Mouse (Mus musculus) gastrocnemius, postnatal 36 days (tissue): ENCODE measurements around the gene Ing2. TPM values are rescaled to one million over a fixed set of nuclear protein-coding genes. Genes with fewer than 3 reads are reported as not detected.

Experiments
- DNase-seq, 2 experiments: peaks; one replicate each; pipeline ENCODE4 v3.0.0; 2022
- intact Hi-C: fragments of 180-260 bp; cut with DNase I; formaldehyde crosslinking; loops from one replicate; pipeline ENCODE4 v1.15.1; 2025
- long read RNA-seq, 2 experiments: library from polyadenylated mRNA; stranded (forward); transcript quantifications; one replicate each; pipeline ENCODE4 v2.0.0; 2021
- total RNA-seq, 2 experiments: library from RNA; stranded (reverse); gene quantifications; 2 replicates each; pipeline ENCODE4 v1.2.3; 2021

Gene Ing2
- 10 to 100 TPM; 13.5 to 15.6 TPM for total RNA-seq
- long read RNA-seq, experiment 1, transcript Ing2-201 (2 exons, 2,812 nt): major isoform, 10 of 24 reads
- long read RNA-seq, experiment 1, partial matches to known transcripts: 0 of 24 reads
- long read RNA-seq, experiment 1, other reads (novel, unspliced or antisense): 14 of 24 reads
- long read RNA-seq, experiment 2, transcript Ing2-201 (2 exons, 2,812 nt): major isoform, 16 of 27 reads
- long read RNA-seq, experiment 2, partial matches to known transcripts: 0 of 27 reads
- long read RNA-seq, experiment 2, other reads (novel, unspliced or antisense): 11 of 27 reads

GRCm38 (mm10) chr8:47674777-47675710 lies at the start of gene Ing2:
Gene Ing2, minus strand, starts transcription at chr8:47675556.
- intact Hi-C loops: loop anchor here (5.0 kb wide), 2 partner anchors 37 to 73 kb away; partner anchors contain the start of gene Cdkn2aip
- peak; percentile 100 for DNase-seq

GRCm38 (mm10) chr8:47721609-47722008 lies 46.3 kb upstream of the Ing2 start:
- intact Hi-C loops: no loop called here
- DNase-seq: no peak

GRCm38 (mm10) chr8:47718641-47719040 lies 43.3 kb upstream of the Ing2 start:
- DNase-seq: no peak
- intact Hi-C loops: no loop called here

GRCm38 (mm10) chr8:47713761-47714745 lies 38.7 kb upstream of the Ing2 start, which contains the start of gene Cdkn2aip:
Gene Cdkn2aip, minus strand, starts transcription at chr8:47713932.
- peak; percentile 92 to 94 for DNase-seq
- intact Hi-C loops: loop anchor here (5.0 kb wide), 1 partner anchor 37 kb away; the partner anchor contains the start of gene Ing2

GRCm38 (mm10) chr8:47713171-47713663 lies 37.9 kb upstream of the Ing2 start:
- DNase-seq: no peak
- intact Hi-C loops: loop anchor here (5.0 kb wide), 1 partner anchor 36 kb away; the partner anchor contains the start of gene Ing2

GRCm38 (mm10) chr8:47708106-47708505 lies 32.8 kb upstream of the Ing2 start:
- no peak for DNase-seq
- intact Hi-C loops: no loop called here

- intact Hi-C loops: no loop called here
- no peak for DNase-seq
These were observed 31.4 kb upstream of the Ing2 start for GRCm38 (mm10) chr8:47706746-47707145.

GRCm38 (mm10) chr8:47702333-47702732 lies 27.0 kb upstream of the Ing2 start:
- intact Hi-C loops: no loop called here
- no peak for DNase-seq

- intact Hi-C loops: no loop called here
- DNase-seq: no peak
These were observed 22.3 kb upstream of the Ing2 start for GRCm38 (mm10) chr8:47697696-47698095.

- intact Hi-C loops: no loop called here
- DNase-seq: no peak
These were observed 20.2 kb upstream of the Ing2 start for GRCm38 (mm10) chr8:47695431-47696105.

- DNase-seq: peak; percentile 58 to 72
- intact Hi-C loops: loop anchor here (1.0 kb wide), 1 partner anchor 124 kb away; no protein-coding TSS in a partner anchor
These were observed 17.8 kb upstream of the Ing2 start for GRCm38 (mm10) chr8:47693119-47693518.

GRCm38 (mm10) chr8:47691831-47692230 lies 16.5 kb upstream of the Ing2 start:
- intact Hi-C loops: loop anchor here (2.0 kb wide), 1 partner anchor 15 kb away; no protein-coding TSS in a partner anchor
- no peak for DNase-seq

- intact Hi-C loops: loop anchor here (2.0 kb wide), 1 partner anchor 15 kb away; no protein-coding TSS in a partner anchor
- DNase-seq: no peak
These were observed 15.9 kb upstream of the Ing2 start for GRCm38 (mm10) chr8:47691303-47691702.

- no peak for DNase-seq
- intact Hi-C loops: loop anchor here (2.0 kb wide), 1 partner anchor 14 kb away; no protein-coding TSS in a partner anchor
These were observed 15.3 kb upstream of the Ing2 start for GRCm38 (mm10) chr8:47690674-47691078.

GRCm38 (mm10) chr8:47689704-47690326 lies 14.5 kb upstream of the Ing2 start:
- DNase-seq: no peak
- intact Hi-C loops: loop anchor here (2.0 kb wide), 1 partner anchor 13 kb away; no protein-coding TSS in a partner anchor

- intact Hi-C loops: no loop called here
- DNase-seq: no peak
These were observed 9.1 kb upstream of the Ing2 start for GRCm38 (mm10) chr8:47684441-47684840.

GRCm38 (mm10) chr8:47683994-47684393 lies 8.6 kb upstream of the Ing2 start:
- no peak for DNase-seq
- intact Hi-C loops: no loop called here

GRCm38 (mm10) chr8:47680306-47680705 lies 5.0 kb upstream of the Ing2 start:
- intact Hi-C loops: no loop called here
- no peak for DNase-seq
